ENCODE assay signal across 11 mouse cellular contexts in the genomic region with DNA sequence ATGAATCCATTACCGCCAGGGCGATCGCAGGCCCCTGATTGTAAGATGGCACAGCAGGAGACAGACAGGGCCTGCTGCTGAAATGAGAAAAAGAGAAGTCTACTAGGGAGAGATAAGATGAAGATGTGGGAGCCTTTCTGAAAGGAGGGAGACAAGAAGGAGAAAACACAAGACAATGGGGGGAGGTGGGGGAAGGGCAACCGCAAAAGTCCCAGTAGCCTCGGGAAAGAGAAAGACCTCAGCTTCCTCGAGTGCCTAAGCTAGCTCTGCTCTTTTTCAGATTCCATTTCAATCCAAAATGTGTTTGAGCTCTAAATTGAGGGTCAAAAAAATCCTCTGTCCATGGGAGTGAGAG. TPM values are rescaled to one million over a fixed set of nuclear protein-coding genes. Genes with fewer than 3 reads are reported as not detected.
DNase-seq lines count a peak whose midpoint lies in the region; ATAC-seq and TF ChIP-seq lines count a peak whose summit lies in the region.
"Had no signal": no experiment of that assay in that cellular context is flagged by ENCODE, and none has a peak within 500 bp of the region (broad histone marks: within the 10 kb centered on the region; RNA-seq: fewer than 3 reads in every experiment).

No protein-coding gene starts in this region.

- H3K4me3 ChIP-seq in kidney, adult 2 months (ENCODE audit: insufficient read depth, low read depth, low read length) = peak overlapping the region; percentile 40; the same call in 1 of the 2 replicates
- no peak overlapping the region for H3K4me3 ChIP-seq in embryonic facial prominence, embryonic 14.5 days (ENCODE audit: low read depth, low read length)
- no peak overlapping the region for H3K4me3 ChIP-seq in stomach, embryonic 16.5 days (replicated peaks; ENCODE audit: low read length)
- H3K4me3 ChIP-seq: limb, embryonic 12.5 days had no signal

- H3K9me3 ChIP-seq in embryonic facial prominence, embryonic 14.5 days (ENCODE audit: control insufficient read depth, low read length) = no peaks in the 10 kb centered on the region
- H3K9me3 ChIP-seq in stomach, embryonic 16.5 days (replicated peaks; ENCODE audit: control insufficient read depth, low read length) = no peaks in the 10 kb centered on the region
- H3K9me3 ChIP-seq: limb, embryonic 12.5 days had no signal

- no peak overlapping the region for H3K4me2 ChIP-seq in embryonic facial prominence, embryonic 14.5 days (ENCODE audit: low read depth, low read length)
- peak overlapping the region; percentile 0; the same call in 1 of the 2 replicates for H3K4me2 ChIP-seq in stomach, embryonic 16.5 days (ENCODE audit: low read depth, low read length)
- H3K4me2 ChIP-seq: limb, embryonic 12.5 days had no signal

- H3K27ac ChIP-seq in kidney, adult 2 months (ENCODE audit: insufficient read depth, low read depth, low read length) = peak overlapping the region; percentile 69
- no peak overlapping the region for H3K27ac ChIP-seq in embryonic facial prominence, embryonic 14.5 days (replicated peaks; ENCODE audit: low read depth, low read length)
- H3K27ac ChIP-seq in stomach, embryonic 16.5 days (ENCODE audit: low read length) = no peak overlapping the region
- H3K27ac ChIP-seq: limb, embryonic 12.5 days had no signal

- H3K4me1 ChIP-seq in kidney, adult 2 months (ENCODE audit: control insufficient read depth, insufficient read depth, low read length) = no peaks in the 10 kb centered on the region
- H3K4me1 ChIP-seq in embryonic facial prominence, embryonic 14.5 days (ENCODE audit: control insufficient read depth, insufficient read depth, low read length) = peaks cover 12% of the 10 kb centered on the region
- peaks cover 14% of the 10 kb centered on the region; the same call in 1 of the 2 replicates for H3K4me1 ChIP-seq in stomach, embryonic 16.5 days (ENCODE audit: control insufficient read depth, insufficient read depth, low read length)

- ATAC-seq in embryonic facial prominence, embryonic 14.5 days (ENCODE audit: low read depth) = peak; percentile 22; the same call in 1 of the 2 replicates
- ATAC-seq in stomach, embryonic 16.5 days (ENCODE audit: insufficient read depth, low FRiP score) = no peak

- DNase-seq in kidney, adult 2 months = no peak
- DNase-seq in kidney, adult 18-20 months = no peak
- peak; percentile 40 for DNase-seq in thymus, postnatal 0 days (ENCODE audit: low spot score)
- no peak for DNase-seq in thymus, postnatal 25 days
- no peak for DNase-seq in embryonic facial prominence, embryonic 14.5 days (ENCODE audit: low spot score)
- DNase-seq in layer of hippocampus, postnatal 25 days (ENCODE audit: extremely low spot score in 1 of 2, low spot score in 1 of 2) = no peak
- DNase-seq in spleen, postnatal 10 days (ENCODE audit: low spot score in 2 of 2) = no peak
- DNase-seq: adrenal gland, postnatal 14 days; cerebellum, adult 8-10 months had no signal

- no peaks in the 10 kb centered on the region for H3K36me3 ChIP-seq in kidney, adult 2 months (ENCODE audit: control insufficient read depth, insufficient read depth, low read length)
- H3K36me3 ChIP-seq in embryonic facial prominence, embryonic 14.5 days (ENCODE audit: control insufficient read depth, insufficient read depth, low read length) = no peaks in the 10 kb centered on the region
- no peaks in the 10 kb centered on the region for H3K36me3 ChIP-seq in stomach, embryonic 16.5 days (ENCODE audit: control insufficient read depth, insufficient read depth, low read length)
- H3K36me3 ChIP-seq: limb, embryonic 12.5 days had no signal

- TF ChIP-seq POLR2A in kidney, adult 2 months (IDR thresholded peaks at IDR 0.05; ENCODE audit: low read depth, low read length) = no peak

- no peak for TF ChIP-seq CTCF in kidney, adult 2 months (conservative IDR thresholded peaks at IDR 0.05; ENCODE audit: insufficient read depth, insufficient read length, low read depth, low read length)

- WGBS in kidney, adult 2 months = 66% methylated on average over 6 of the region's 6 CpGs
- 34% methylated on average over 6 of the region's 6 CpGs for WGBS in embryonic facial prominence, embryonic 14.5 days
- WGBS in stomach, embryonic 16.5 days = 46% methylated on average over 6 of the region's 6 CpGs

- no peak overlapping the region for H3K9ac ChIP-seq in embryonic facial prominence, embryonic 14.5 days (ENCODE audit: low read depth, low read length)
- no peak overlapping the region for H3K9ac ChIP-seq in stomach, embryonic 16.5 days (ENCODE audit: low read length)
- H3K9ac ChIP-seq: limb, embryonic 12.5 days had no signal

- H3K27me3 ChIP-seq in kidney, adult 2 months (replicated peaks; ENCODE audit: control insufficient read depth, insufficient read depth, low read length) = no peaks in the 10 kb centered on the region
- no peaks in the 10 kb centered on the region for H3K27me3 ChIP-seq in embryonic facial prominence, embryonic 14.5 days (replicated peaks; ENCODE audit: control insufficient read depth, insufficient read depth, low read length)
- no peaks in the 10 kb centered on the region for H3K27me3 ChIP-seq in stomach, embryonic 16.5 days (ENCODE audit: control insufficient read depth, insufficient read depth, low read length)
- H3K27me3 ChIP-seq: limb, embryonic 12.5 days had no signal

RNA-seq across cellular contexts. Expression of a gene that starts 1.8 kb away (rescaled TPM):
- polyA plus RNA-seq in kidney, adult 2 months (2012; rRNA removed) = 82.6 and 86.0 TPM in 2 replicates
- 5.0 and 5.3 TPM in 2 replicates for polyA plus RNA-seq in thymus, postnatal 0 days (2015; fragmentation: Nextera tagmentation; extraction: Ambion mirVana)
- 2.7 and 7.1 TPM in 2 replicates for polyA plus RNA-seq in embryonic facial prominence, embryonic 14.5 days (2014; fragmentation: Nextera tagmentation; extraction: Ambion mirVana)
- 17.9 and 25.0 TPM in 2 replicates for polyA plus RNA-seq in stomach, embryonic 16.5 days (2015; fragmentation: Nextera tagmentation; extraction: Ambion mirVana)
- under 1 TPM; 0.15 to 0.21 TPM for total RNA-seq in layer of hippocampus, postnatal 25 days (2021)

RNA-seq across cellular contexts. Expression of a gene that starts 32.4 kb away (rescaled TPM):
- 50.2 and 58.6 TPM in 2 replicates for polyA plus RNA-seq in kidney, adult 2 months (2012; rRNA removed)
- 141 and 158 TPM in 2 replicates for polyA plus RNA-seq in thymus, postnatal 0 days (2015; fragmentation: Nextera tagmentation; extraction: Ambion mirVana)
- 61.3 and 63.3 TPM in 2 replicates for polyA plus RNA-seq in embryonic facial prominence, embryonic 14.5 days (2014; fragmentation: Nextera tagmentation; extraction: Ambion mirVana)
- polyA plus RNA-seq in stomach, embryonic 16.5 days (2015; fragmentation: Nextera tagmentation; extraction: Ambion mirVana) = 85.1 and 91.8 TPM in 2 replicates
- total RNA-seq in layer of hippocampus, postnatal 25 days (2021) = 10 to 100 TPM; 36.0 to 39.8 TPM

RNA-seq across cellular contexts. Expression of a gene that starts 58.5 kb away (rescaled TPM):
- polyA plus RNA-seq in kidney, adult 2 months (2012; rRNA removed) = 1.4 and 2.2 TPM in 2 replicates
- polyA plus RNA-seq in thymus, postnatal 0 days (2015; fragmentation: Nextera tagmentation; extraction: Ambion mirVana) = 25.7 and 28.5 TPM in 2 replicates
- 6.1 and 7.7 TPM in 2 replicates for polyA plus RNA-seq in embryonic facial prominence, embryonic 14.5 days (2014; fragmentation: Nextera tagmentation; extraction: Ambion mirVana)
- polyA plus RNA-seq in stomach, embryonic 16.5 days (2015; fragmentation: Nextera tagmentation; extraction: Ambion mirVana) = 21.1 and 24.3 TPM in 2 replicates
- total RNA-seq in layer of hippocampus, postnatal 25 days (2021) = 10 to 100 TPM; 24.3 to 25.4 TPM

RNA-seq across cellular contexts. Expression of a gene that starts 58.9 kb away (rescaled TPM):
- polyA plus RNA-seq in kidney, adult 2 months (2012; rRNA removed) = 4.6 and 5.3 TPM in 2 replicates
- 0.39 and 0.45 TPM in 2 replicates for polyA plus RNA-seq in thymus, postnatal 0 days (2015; fragmentation: Nextera tagmentation; extraction: Ambion mirVana)
- 0.15 and 0.16 TPM in 2 replicates for polyA plus RNA-seq in embryonic facial prominence, embryonic 14.5 days (2014; fragmentation: Nextera tagmentation; extraction: Ambion mirVana)
- 2.0 and 2.2 TPM in 2 replicates for polyA plus RNA-seq in stomach, embryonic 16.5 days (2015; fragmentation: Nextera tagmentation; extraction: Ambion mirVana)
- total RNA-seq in layer of hippocampus, postnatal 25 days (2021) = 1 to 10 TPM; 3.5 to 3.8 TPM
